Mouse (Mus musculus) ES-Bruce4 (cell line): Measurements from ENCODE around the gene Otoa. TPM values are rescaled to one million over a fixed set of nuclear protein-coding genes. Genes with fewer than 3 reads are reported as not detected.

Experiments
- H3K27ac ChIP-seq: 2 replicates; pipeline ENCODE4 v1.5.1; 2012; ENCODE audit warnings: low read length, inconsistent platforms; ENCODE audit not compliant: insufficient read depth
- H3K27me3 ChIP-seq: 2 replicates; pipeline ENCODE4 v1.6.1; 2012; ENCODE audit warnings: mild to moderate bottlenecking, low read length, inconsistent platforms; ENCODE audit not compliant: control insufficient read depth, poor library complexity, insufficient read depth, severe bottlenecking
- H3K36me3 ChIP-seq: 2 replicates; pipeline ENCODE4 v1.6.1; 2012; ENCODE audit warnings: inconsistent platforms, mild to moderate bottlenecking, low read length, moderate library complexity; ENCODE audit not compliant: control insufficient read depth, poor library complexity, insufficient read depth, severe bottlenecking
- H3K4me1 ChIP-seq: one replicate; pipeline ENCODE4 v1.8.1; 2011; ENCODE audit warnings: low read length; ENCODE audit not compliant: control insufficient read depth, insufficient read depth
- H3K4me3 ChIP-seq: 2 replicates; pipeline ENCODE4 v1.5.1; 2011; ENCODE audit warnings: low read depth, mild to moderate bottlenecking, low read length
- H3K9ac ChIP-seq: 2 replicates; pipeline ENCODE4 v1.6.1; 2012; ENCODE audit warnings: low read depth, mild to moderate bottlenecking, inconsistent platforms; ENCODE audit not compliant: poor library complexity, severe bottlenecking
- H3K9me3 ChIP-seq: replicated peaks from 2 replicates; pipeline ENCODE4 v1.6.1; 2012; ENCODE audit warnings: mild to moderate bottlenecking, low read length, inconsistent platforms; ENCODE audit not compliant: control insufficient read depth, poor library complexity, insufficient read depth, severe bottlenecking
- CTCF ChIP-seq: IDR thresholded peaks from one replicate; pipeline ENCODE4 v1.8.1; 2011; ENCODE audit warnings: low read depth, low read length
- EP300 ChIP-seq: IDR thresholded peaks from 2 replicates; pipeline ENCODE4 v1.6.1; 2011; ENCODE audit warnings: low read depth, low read length; ENCODE audit not compliant: insufficient read depth
- POLR2A ChIP-seq: IDR thresholded peaks from one replicate; pipeline ENCODE4 v1.8.1; 2011; ENCODE audit warnings: low read length; ENCODE audit not compliant: insufficient read depth
- polyA plus RNA-seq: library from polyadenylated mRNA; stranded (reverse); fragments of >200 nt; gene quantifications from 2 replicates; pipeline ENCODE4 v1.2.4, GENCODE M21; 2011; ENCODE audit warnings: low read depth; ENCODE audit not compliant: missing spikeins, insufficient read depth, insufficient read length

Otoa gene
- polyA plus RNA-seq, 1 experiment = not detected

- H3K36me3 ChIP-seq = no peaks in the 10 kb centered on the region
- H3K27me3 ChIP-seq = no peaks in the 10 kb centered on the region
- TF ChIP-seq POLR2A (no peak), CTCF (no peak), EP300 (no peak)
- H3K4me1 ChIP-seq = no peaks in the 10 kb centered on the region
- H3K4me3 ChIP-seq = no peak overlapping the region
- H3K9me3 ChIP-seq = no peaks in the 10 kb centered on the region
- H3K27ac ChIP-seq = no peak overlapping the region
- no peak overlapping the region for H3K9ac ChIP-seq
These were observed 29.9 kb downstream of the Otoa start for GRCm38 (mm10) chr7:121111321-121111720.

DNA sequence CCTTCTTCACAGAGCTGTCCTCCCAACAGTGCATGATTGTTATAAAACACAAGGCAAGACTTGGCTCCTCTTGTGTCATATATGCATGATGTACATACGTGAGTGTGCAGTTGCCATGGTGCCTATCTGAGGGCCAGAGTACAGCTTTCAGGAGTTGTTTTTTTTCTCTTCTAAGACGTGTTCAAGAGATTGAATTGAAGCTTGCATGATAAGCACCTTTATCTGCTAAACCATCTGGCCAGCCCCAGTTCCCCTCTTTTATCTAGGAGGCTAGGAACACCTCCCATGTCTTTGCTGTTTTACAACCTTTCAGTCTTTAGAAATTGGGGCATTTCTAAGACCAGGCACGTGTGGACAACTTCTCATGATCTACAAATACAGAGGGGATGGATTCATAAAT is 30.3 kb downstream of the Otoa start:
- TF ChIP-seq CTCF (no peak), POLR2A (no peak), EP300 (no peak)

DNA sequence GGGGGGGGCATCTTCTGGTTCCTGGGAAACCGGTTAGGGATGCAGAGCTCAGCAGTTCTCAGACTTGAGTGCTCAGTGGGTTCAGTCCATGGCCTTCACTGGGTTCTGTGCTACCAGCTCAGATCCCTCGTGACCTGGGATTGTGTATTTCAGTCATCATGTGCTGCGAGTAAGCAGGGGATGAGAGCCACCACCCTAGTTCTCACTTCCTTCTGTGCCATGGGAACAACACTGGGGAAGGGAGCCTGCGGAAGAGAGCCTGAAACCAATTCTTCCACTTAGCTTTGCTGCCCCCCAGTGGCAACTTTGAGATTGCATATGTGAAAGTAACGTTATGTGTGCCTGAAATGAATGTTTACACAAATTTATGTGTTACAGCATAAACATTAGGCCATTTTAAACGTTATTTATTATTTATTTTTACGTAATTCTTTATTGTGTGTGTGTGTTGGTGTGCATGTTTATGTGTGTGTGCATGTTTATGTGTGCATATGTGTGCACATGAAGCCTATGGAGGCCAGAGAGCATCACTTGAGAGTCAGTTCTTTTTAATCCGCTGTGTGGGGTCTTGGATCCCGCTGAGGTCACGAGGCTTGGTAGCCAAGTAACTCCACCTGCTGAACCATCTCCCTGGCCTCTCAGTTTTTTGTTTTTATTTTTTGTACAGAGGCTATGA is 38.8 kb downstream of the Otoa start:
- Histone ChIP-seq H3K9ac (no peak overlapping the region), H3K4me3 (no peak overlapping the region), H3K27ac (no peak overlapping the region), H3K36me3 (no peaks in the 10 kb centered on the region), H3K27me3 (no peaks in the 10 kb centered on the region), H3K4me1 (no peaks in the 10 kb centered on the region), H3K9me3 (no peaks in the 10 kb centered on the region)
- TF ChIP-seq POLR2A = no peak
- peak; percentile 59 for TF ChIP-seq CTCF

More for the DNA sequence above, 30.3 kb downstream of the Otoa start:
- no peaks in the 10 kb centered on the region for H3K4me1 ChIP-seq
- H3K4me3 ChIP-seq = no peak overlapping the region
- no peak overlapping the region for H3K9ac ChIP-seq
- no peaks in the 10 kb centered on the region for H3K9me3 ChIP-seq
- no peak overlapping the region for H3K27ac ChIP-seq
- no peaks in the 10 kb centered on the region for H3K27me3 ChIP-seq
- no peaks in the 10 kb centered on the region for H3K36me3 ChIP-seq

DNA sequence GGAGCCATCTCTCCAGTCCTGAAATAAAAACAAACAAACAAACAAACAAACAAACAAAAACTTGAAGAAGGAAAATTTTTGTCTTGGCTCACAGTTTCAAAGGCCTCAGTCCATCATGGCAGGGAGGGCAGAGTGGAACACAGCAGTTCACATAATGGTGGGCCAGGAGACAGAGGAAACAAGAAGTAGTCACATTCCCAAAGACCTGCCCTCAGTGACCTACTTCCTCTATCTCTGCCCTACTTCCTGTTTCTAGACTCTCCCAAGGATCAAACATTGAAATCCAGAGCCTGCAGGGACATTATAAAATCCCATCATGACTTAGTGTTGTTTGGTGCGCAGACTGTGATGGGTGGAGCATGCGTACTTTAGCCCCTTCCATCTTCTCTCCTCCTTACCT is 49.4 kb downstream of the Otoa start:
- TF ChIP-seq CTCF (no peak), EP300 (no peak), POLR2A (no peak)
- H3K4me3 ChIP-seq = no peak overlapping the region
- H3K27ac ChIP-seq = no peak overlapping the region
- H3K27me3 ChIP-seq = no peaks in the 10 kb centered on the region
- no peaks in the 10 kb centered on the region for H3K36me3 ChIP-seq
- H3K9me3 ChIP-seq = no peaks in the 10 kb centered on the region
- no peak overlapping the region for H3K9ac ChIP-seq
- H3K4me1 ChIP-seq = no peaks in the 10 kb centered on the region

DNA sequence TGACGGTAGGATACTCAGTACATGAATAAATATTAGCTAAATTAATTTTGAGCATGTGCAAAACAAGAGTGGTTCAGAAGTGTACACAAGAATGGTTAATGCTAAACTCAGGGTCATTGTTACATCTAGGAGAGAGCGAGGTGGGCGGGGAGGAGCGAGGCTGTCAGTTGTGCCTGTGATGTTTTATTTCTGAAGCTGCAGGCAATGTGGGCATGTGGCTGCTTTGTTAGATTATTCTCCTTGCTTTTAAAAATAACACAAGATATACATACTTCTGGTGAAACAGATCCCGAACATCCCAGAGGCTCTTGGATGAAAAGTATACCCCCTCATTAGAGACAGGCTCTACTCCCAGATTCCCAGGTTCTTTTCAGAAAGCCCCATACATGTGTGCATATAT is 59.8 kb downstream of the Otoa start:
- TF ChIP-seq CTCF = no peak
- no peak for TF ChIP-seq EP300
- TF ChIP-seq POLR2A = no peak
- H3K9ac ChIP-seq = no peak overlapping the region
- no peaks in the 10 kb centered on the region for H3K36me3 ChIP-seq
- H3K27ac ChIP-seq = no peak overlapping the region
- H3K4me3 ChIP-seq = no peak overlapping the region
- H3K4me1 ChIP-seq = no peaks in the 10 kb centered on the region
- no peaks in the 10 kb centered on the region for H3K9me3 ChIP-seq
- H3K27me3 ChIP-seq = no peaks in the 10 kb centered on the region

DNA sequence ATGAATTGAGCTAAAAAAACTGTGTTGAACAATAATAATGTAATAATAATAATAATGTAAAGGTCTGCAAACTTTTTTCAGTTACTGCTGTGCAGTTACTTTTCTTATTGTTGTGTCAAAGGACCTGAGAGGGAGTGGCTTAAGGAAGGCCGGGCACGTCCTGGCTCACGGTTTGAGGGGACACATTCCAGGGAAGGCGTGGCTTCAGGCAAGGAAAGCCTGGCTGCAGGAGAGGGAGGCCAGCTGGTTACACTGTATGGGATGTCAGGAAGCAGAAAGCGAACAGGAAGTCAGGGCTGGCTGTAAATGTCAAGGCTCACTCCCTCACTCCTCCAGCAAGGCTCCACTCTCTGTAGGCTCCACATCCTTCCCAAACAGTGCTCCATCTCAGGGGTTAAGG is 69.2 kb downstream of the Otoa start:
- no peak overlapping the region for H3K9ac ChIP-seq
- TF ChIP-seq CTCF (no peak), EP300 (no peak), POLR2A (no peak)
- H3K4me3 ChIP-seq = no peak overlapping the region
- H3K9me3 ChIP-seq = no peaks in the 10 kb centered on the region
- no peaks in the 10 kb centered on the region for H3K36me3 ChIP-seq
- no peaks in the 10 kb centered on the region for H3K27me3 ChIP-seq
- H3K27ac ChIP-seq = no peak overlapping the region
- H3K4me1 ChIP-seq = no peaks in the 10 kb centered on the region
